Mouse (Mus musculus): ENCODE data around the gene Cacna2d3.

- TF ChIP-seq CTCF (IDR thresholded peaks at IDR 0.05; ENCODE audit: insufficient read depth, low read depth, low read length) (no peak), POLR2A (IDR thresholded peaks at IDR 0.05; ENCODE audit: insufficient read depth, low read depth, low read length) (no peak)
Observed at GRCm38 (mm10) chr14:29313431-29313830, 408.2 kb downstream of the Cacna2d3 start.

Data from olfactory bulb, adult 2 months (tissue).